Comparison of ENCODE assay signal across 29 mouse cellular contexts in genomic region chr14:99032596-99032995, GRCm38 (mm10). TPM values are rescaled to one million over a fixed set of nuclear protein-coding genes. Genes with fewer than 3 reads are reported as not detected.
DNase-seq lines count a peak whose midpoint lies in the region; ATAC-seq and TF ChIP-seq lines count a peak whose summit lies in the region.
"Had no signal": no experiment of that assay in that cellular context is flagged by ENCODE, and none has a peak within 500 bp of the region (broad histone marks: within the 10 kb centered on the region; RNA-seq: fewer than 3 reads in every experiment).

No protein-coding gene starts in this region.

- no peak for DNase-seq in forebrain, postnatal 0 days
- DNase-seq in kidney, adult 2 months, result no peak
- no peak for DNase-seq in midbrain, postnatal 0 days (ENCODE audit: low spot score)
- DNase-seq in midbrain, embryonic 11.5 days (ENCODE audit: low spot score, missing footprints), result no peak
- DNase-seq in frontal cortex, postnatal 36 days (ENCODE audit: low spot score in 2 of 2), result no peak
- DNase-seq: adrenal gland, postnatal 25 days; cerebellum, adult 18-20 months; cerebellum, postnatal 10 days; heart, postnatal 10 days; kidney, postnatal 4 days; layer of hippocampus, postnatal 36 days; lung, embryonic 14.5 days; lung, postnatal 14 days; right cerebral cortex, postnatal 4 days; thymus, adult 18-20 months; thymus, postnatal 36 days had no signal

- no peaks in the 10 kb centered on the region for H3K27me3 ChIP-seq in forebrain, postnatal 0 days (ENCODE audit: insufficient read depth, low read length)
- no peaks in the 10 kb centered on the region for H3K27me3 ChIP-seq in forebrain, embryonic 15.5 days
- H3K27me3 ChIP-seq in kidney, embryonic 15.5 days, result no peaks in the 10 kb centered on the region
- H3K27me3 ChIP-seq in kidney, adult 2 months (replicated peaks; ENCODE audit: control insufficient read depth, insufficient read depth, low read length), result no peaks in the 10 kb centered on the region
- H3K27me3 ChIP-seq in midbrain, postnatal 0 days (ENCODE audit: insufficient read depth, low read length), result no peaks in the 10 kb centered on the region
- no peaks in the 10 kb centered on the region for H3K27me3 ChIP-seq in midbrain, embryonic 11.5 days (ENCODE audit: control insufficient read depth, insufficient read depth, low read length)
- H3K27me3 ChIP-seq: heart, embryonic 13.5 days; limb, embryonic 13.5 days; midbrain, embryonic 12.5 days; neural tube, embryonic 13.5 days had no signal

- H3K36me3 ChIP-seq in forebrain, postnatal 0 days (ENCODE audit: insufficient read depth), result peaks cover 3% of the 10 kb centered on the region; the same call in 1 of the 2 replicates
- peaks cover 14% of the 10 kb centered on the region; the same call in 1 of the 2 replicates for H3K36me3 ChIP-seq in forebrain, embryonic 15.5 days
- H3K36me3 ChIP-seq in kidney, embryonic 15.5 days, result peaks cover 33% of the 10 kb centered on the region
- H3K36me3 ChIP-seq in kidney, adult 2 months (ENCODE audit: control insufficient read depth, insufficient read depth, low read length), result no peaks in the 10 kb centered on the region
- no peaks in the 10 kb centered on the region; the same call in 1 of the 2 replicates for H3K36me3 ChIP-seq in midbrain, postnatal 0 days (ENCODE audit: insufficient read depth, low read length)
- no peaks in the 10 kb centered on the region; the same call in 1 of the 2 replicates for H3K36me3 ChIP-seq in midbrain, embryonic 11.5 days (ENCODE audit: control insufficient read depth, insufficient read depth, low read length)

- no peak overlapping the region for H3K9ac ChIP-seq in forebrain, postnatal 0 days
- H3K9ac ChIP-seq in forebrain, embryonic 15.5 days (replicated peaks), result no peak overlapping the region
- H3K9ac ChIP-seq in kidney, embryonic 15.5 days, result no peak overlapping the region
- no peak overlapping the region for H3K9ac ChIP-seq in midbrain, postnatal 0 days (replicated peaks; ENCODE audit: low read length, poor library complexity, severe bottlenecking)
- H3K9ac ChIP-seq in midbrain, embryonic 11.5 days (ENCODE audit: low read length), result no peak overlapping the region
- H3K9ac ChIP-seq: heart, embryonic 13.5 days; limb, embryonic 13.5 days; liver, embryonic 14.5 days; lung, embryonic 14.5 days; midbrain, embryonic 12.5 days; neural tube, embryonic 13.5 days had no signal

- H3K4me1 ChIP-seq in forebrain, postnatal 0 days (ENCODE audit: insufficient read depth), result no peaks in the 10 kb centered on the region
- H3K4me1 ChIP-seq in forebrain, embryonic 15.5 days, result no peaks in the 10 kb centered on the region
- no peaks in the 10 kb centered on the region for H3K4me1 ChIP-seq in kidney, embryonic 15.5 days
- no peaks in the 10 kb centered on the region for H3K4me1 ChIP-seq in kidney, adult 2 months (ENCODE audit: control insufficient read depth, insufficient read depth, low read length)
- H3K4me1 ChIP-seq in midbrain, postnatal 0 days (ENCODE audit: insufficient read depth, low read length), result no peaks in the 10 kb centered on the region
- no peaks in the 10 kb centered on the region for H3K4me1 ChIP-seq in midbrain, embryonic 11.5 days (ENCODE audit: control insufficient read depth, insufficient read depth, low read length)
- H3K4me1 ChIP-seq: hindbrain, embryonic 10.5 days; limb, embryonic 13.5 days; midbrain, embryonic 12.5 days had no signal

- no peaks in the 10 kb centered on the region for H3K9me3 ChIP-seq in forebrain, postnatal 0 days (ENCODE audit: low read length)
- no peaks in the 10 kb centered on the region for H3K9me3 ChIP-seq in forebrain, embryonic 15.5 days
- no peaks in the 10 kb centered on the region for H3K9me3 ChIP-seq in kidney, embryonic 15.5 days (replicated peaks)
- H3K9me3 ChIP-seq in midbrain, postnatal 0 days (ENCODE audit: low read length), result no peaks in the 10 kb centered on the region
- no peaks in the 10 kb centered on the region for H3K9me3 ChIP-seq in midbrain, embryonic 11.5 days (ENCODE audit: control insufficient read depth, low read length)
- H3K9me3 ChIP-seq: heart, embryonic 13.5 days; hindbrain, embryonic 10.5 days; limb, embryonic 13.5 days; midbrain, embryonic 12.5 days; neural tube, embryonic 13.5 days had no signal

- H3K4me3 ChIP-seq in forebrain, postnatal 0 days (ENCODE audit: low read depth, low read length), result no peak overlapping the region
- H3K4me3 ChIP-seq in forebrain, embryonic 15.5 days, result no peak overlapping the region
- no peak overlapping the region for H3K4me3 ChIP-seq in kidney, embryonic 15.5 days (replicated peaks)
- no peak overlapping the region for H3K4me3 ChIP-seq in kidney, adult 2 months (ENCODE audit: insufficient read depth, low read depth, low read length)
- no peak overlapping the region for H3K4me3 ChIP-seq in midbrain, postnatal 0 days (ENCODE audit: low read depth, low read length)
- H3K4me3 ChIP-seq in midbrain, embryonic 11.5 days (ENCODE audit: low read depth, low read length), result no peak overlapping the region
- H3K4me3 ChIP-seq: erythroblast, embryonic 14.5 days; heart, embryonic 13.5 days; hindbrain, embryonic 10.5 days; limb, embryonic 13.5 days; midbrain, embryonic 12.5 days; neural tube, embryonic 13.5 days had no signal

- TF ChIP-seq POLR2A in kidney, adult 2 months (IDR thresholded peaks at IDR 0.05; ENCODE audit: low read depth, low read length), result no peak

- no peak overlapping the region for H3K27ac ChIP-seq in forebrain, postnatal 0 days (ENCODE audit: low read depth, low read length)
- H3K27ac ChIP-seq in forebrain, embryonic 15.5 days (replicated peaks), result no peak overlapping the region
- H3K27ac ChIP-seq in kidney, embryonic 15.5 days, result no peak overlapping the region
- no peak overlapping the region for H3K27ac ChIP-seq in kidney, adult 2 months (ENCODE audit: insufficient read depth, low read depth, low read length)
- H3K27ac ChIP-seq in midbrain, postnatal 0 days (ENCODE audit: low read depth, low read length), result no peak overlapping the region
- H3K27ac ChIP-seq in midbrain, embryonic 11.5 days (ENCODE audit: low read depth, low read length), result no peak overlapping the region
- H3K27ac ChIP-seq: heart, embryonic 13.5 days; hindbrain, embryonic 10.5 days; limb, embryonic 13.5 days; liver, embryonic 14.5 days; midbrain, embryonic 12.5 days; neural tube, embryonic 13.5 days; stomach, postnatal 0 days had no signal

- 88% methylated on average over 5 of the region's 5 CpGs for WGBS in forebrain, postnatal 0 days
- WGBS in forebrain, embryonic 15.5 days, result 82% methylated on average over 5 of the region's 5 CpGs
- WGBS in kidney, embryonic 15.5 days, result 78% methylated on average over 5 of the region's 5 CpGs
- WGBS in kidney, adult 2 months, result 77% methylated on average over 5 of the region's 5 CpGs
- WGBS in midbrain, postnatal 0 days, result 86% methylated on average over 5 of the region's 5 CpGs
- WGBS in midbrain, embryonic 11.5 days, result 81% methylated on average over 5 of the region's 5 CpGs

- peak; percentile 10; the same call in 1 of the 2 replicates for ATAC-seq in forebrain, postnatal 0 days
- no peak for ATAC-seq in forebrain, embryonic 15.5 days (replicated peaks)
- 0 out of 2 replicates have a peak, but pooled peaks have one; percentile 33 for ATAC-seq in kidney, embryonic 15.5 days (replicated peaks; ENCODE audit: low FRiP score)
- 0 out of 2 replicates have a peak, but pooled peaks have one; percentile 20 for ATAC-seq in midbrain, postnatal 0 days (ENCODE audit: low FRiP score)
- ATAC-seq in midbrain, embryonic 11.5 days (ENCODE audit: low FRiP score), result no peak
- ATAC-seq in megakaryocyte-erythroid progenitor cell, adult 5-6 weeks (replicated peaks; ENCODE audit: low FRiP score, low TSS enrichment, poor library complexity, severe bottlenecking), result peak; percentile 14; the same call in 1 of the 2 replicates

- TF ChIP-seq CTCF in forebrain, postnatal 0 days (IDR thresholded peaks at IDR 0.05; ENCODE audit: low read depth), result no peak
- no peak for TF ChIP-seq CTCF in kidney, adult 2 months (conservative IDR thresholded peaks at IDR 0.05; ENCODE audit: insufficient read depth, insufficient read length, low read depth, low read length)
- no peak for TF ChIP-seq CTCF in midbrain, postnatal 0 days (IDR thresholded peaks at IDR 0.05)

- H3K4me2 ChIP-seq in forebrain, postnatal 0 days (ENCODE audit: low read depth), result no peak overlapping the region
- H3K4me2 ChIP-seq in forebrain, embryonic 15.5 days (replicated peaks), result no peak overlapping the region
- H3K4me2 ChIP-seq in kidney, embryonic 15.5 days, result no peak overlapping the region
- H3K4me2 ChIP-seq in midbrain, postnatal 0 days (ENCODE audit: low read depth, low read length, poor library complexity, severe bottlenecking), result no peak overlapping the region
- H3K4me2 ChIP-seq in midbrain, embryonic 11.5 days, result no peak overlapping the region
- H3K4me2 ChIP-seq: heart, embryonic 13.5 days; limb, embryonic 13.5 days; lung, embryonic 14.5 days; midbrain, embryonic 12.5 days; neural tube, embryonic 13.5 days had no signal

RNA-seq across cellular contexts. Expression of gene Mzt1, which starts 13.3 kb away (rescaled TPM):
- total RNA-seq in forebrain, postnatal 0 days (2014; rRNA removed), result 131 and 133 TPM in 2 replicates
- polyA plus RNA-seq in forebrain, postnatal 0 days (2015; fragmentation: Nextera tagmentation; extraction: Ambion mirVana), result 104 and 114 TPM in 2 replicates
- polyA plus RNA-seq in forebrain, embryonic 15.5 days (2015; fragmentation: Nextera tagmentation; extraction: Ambion mirVana), result 125 and 128 TPM in 2 replicates
- 84.8 and 94.3 TPM in 2 replicates for polyA plus RNA-seq in kidney, embryonic 15.5 days (2015; fragmentation: Nextera tagmentation; extraction: Ambion mirVana)
- polyA plus RNA-seq in kidney, adult 2 months (2012; rRNA removed), result 12.3 and 16.5 TPM in 2 replicates
- total RNA-seq in midbrain, postnatal 0 days (2014; rRNA removed), result 84.7 and 106 TPM in 2 replicates
- 107 and 117 TPM in 2 replicates for polyA plus RNA-seq in midbrain, postnatal 0 days (2015; fragmentation: Nextera tagmentation; extraction: Ambion mirVana)
- polyA plus RNA-seq in midbrain, embryonic 11.5 days (2014; fragmentation: Nextera tagmentation; extraction: Ambion mirVana), result 111 and 133 TPM in 2 replicates
- 63.8 and 87.8 TPM in 2 replicates for total RNA-seq in megakaryocyte-erythroid progenitor cell, adult 5-6 weeks (2014; fragmentation: Nextera tagmentation)
- 70.9 and 73.3 TPM in 2 replicates for total RNA-seq in megakaryocyte-erythroid progenitor cell, adult 5-6 weeks (2017)

RNA-seq across cellular contexts. Expression of gene Bora, which starts 13.4 kb away (rescaled TPM):
- 3.7 and 4.2 TPM in 2 replicates for total RNA-seq in forebrain, postnatal 0 days (2014; rRNA removed)
- polyA plus RNA-seq in forebrain, postnatal 0 days (2015; fragmentation: Nextera tagmentation; extraction: Ambion mirVana), result 4.4 and 7.0 TPM in 2 replicates
- polyA plus RNA-seq in forebrain, embryonic 15.5 days (2015; fragmentation: Nextera tagmentation; extraction: Ambion mirVana), result 26.1 and 27.9 TPM in 2 replicates
- polyA plus RNA-seq in kidney, embryonic 15.5 days (2015; fragmentation: Nextera tagmentation; extraction: Ambion mirVana), result 82.0 and 84.8 TPM in 2 replicates
- 0.73 and 0.77 TPM in 2 replicates for polyA plus RNA-seq in kidney, adult 2 months (2012; rRNA removed)
- 3.7 and 7.3 TPM in 2 replicates for total RNA-seq in midbrain, postnatal 0 days (2014; rRNA removed)
- 7.1 and 7.4 TPM in 2 replicates for polyA plus RNA-seq in midbrain, postnatal 0 days (2015; fragmentation: Nextera tagmentation; extraction: Ambion mirVana)
- polyA plus RNA-seq in midbrain, embryonic 11.5 days (2014; fragmentation: Nextera tagmentation; extraction: Ambion mirVana), result 64.0 and 66.1 TPM in 2 replicates
- total RNA-seq in megakaryocyte-erythroid progenitor cell, adult 5-6 weeks (2014; fragmentation: Nextera tagmentation), result 80.4 and 93.7 TPM in 2 replicates
- 82.5 and 90.6 TPM in 2 replicates for total RNA-seq in megakaryocyte-erythroid progenitor cell, adult 5-6 weeks (2017)

RNA-seq across cellular contexts. Expression of gene Rpl36a-ps1, which starts 38.5 kb away (rescaled TPM):
- total RNA-seq in forebrain, postnatal 0 days (2014; rRNA removed), result 1.5 and 8.2 TPM in 2 replicates
- polyA plus RNA-seq in forebrain, postnatal 0 days (2015; fragmentation: Nextera tagmentation; extraction: Ambion mirVana), result 1.4 TPM in 1 of 2 replicates, not detected in the other
- 1.1 TPM in 1 of 2 replicates, not detected in the other for polyA plus RNA-seq in forebrain, embryonic 15.5 days (2015; fragmentation: Nextera tagmentation; extraction: Ambion mirVana)
- 2.0 and 2.7 TPM in 2 replicates for polyA plus RNA-seq in kidney, embryonic 15.5 days (2015; fragmentation: Nextera tagmentation; extraction: Ambion mirVana)
- not detected in 2 replicates for polyA plus RNA-seq in kidney, adult 2 months (2012; rRNA removed)
- not detected in 2 replicates for total RNA-seq in midbrain, postnatal 0 days (2014; rRNA removed)
- polyA plus RNA-seq in midbrain, postnatal 0 days (2015; fragmentation: Nextera tagmentation; extraction: Ambion mirVana), result 0.90 TPM in 1 of 2 replicates, not detected in the other
- 0.76 and 2.0 TPM in 2 replicates for polyA plus RNA-seq in midbrain, embryonic 11.5 days (2014; fragmentation: Nextera tagmentation; extraction: Ambion mirVana)
- total RNA-seq in megakaryocyte-erythroid progenitor cell, adult 5-6 weeks (2014; fragmentation: Nextera tagmentation), result 37.5 and 41.1 TPM in 2 replicates
- total RNA-seq in megakaryocyte-erythroid progenitor cell, adult 5-6 weeks (2017), result 8.1 and 34.3 TPM in 2 replicates
- total RNA-seq: gastrocnemius, adult 8-10 months had no signal
- polyA plus RNA-seq: hindbrain, embryonic 10.5 days; midbrain, embryonic 12.5 days; neural tube, embryonic 13.5 days; spleen, adult 2 months had no signal

Comparison
In these comparisons a context has a peak if more than half of its experiments do, and no peak if none do; other contexts are left out.
1. ATAC-seq: peak in forebrain, postnatal 0 days (single experiment), kidney, embryonic 15.5 days (single experiment), midbrain, postnatal 0 days (single experiment) and megakaryocyte-erythroid progenitor cell, adult 5-6 weeks (single experiment); none in forebrain, embryonic 15.5 days (single experiment) and midbrain, embryonic 11.5 days (single experiment).